Mouse (Mus musculus): ENCODE measurements around the gene Inmt. TPM values are rescaled to one million over a fixed set of nuclear protein-coding genes. Genes with fewer than 3 reads are reported as not detected.
"Not testable (repeated sequence)": the region's sequence is repeated elsewhere in the genome, so short reads cannot be mapped to it uniquely, and the experiment has no call there.

Inmt gene
- polyA plus RNA-seq, 1 experiment from 2014 or later: 0.28 TPM

GRCm38 (mm10) chr6:55199047-55199446 lies 24.2 kb upstream of the Inmt start:
- WGBS: 92% methylated on average over 3 of the region's 3 CpGs
- no peak overlapping the region for H3K27ac ChIP-seq (ENCODE audit: low read length)
- no peaks in the 10 kb centered on the region for H3K27me3 ChIP-seq (ENCODE audit: control insufficient read depth, insufficient read depth, low read length)
- 0 out of 2 replicates have a peak, but pooled peaks cover 8% of the 10 kb centered on the region for H3K4me1 ChIP-seq (ENCODE audit: control insufficient read depth, insufficient read depth, low read length)
- no peaks in the 10 kb centered on the region for H3K9me3 ChIP-seq (replicated peaks; ENCODE audit: control insufficient read depth, low read length)
- no peak overlapping the region for H3K9ac ChIP-seq (ENCODE audit: low read length)
- ATAC-seq (ENCODE audit: insufficient read depth, low FRiP score): no peak
- no peak overlapping the region for H3K4me2 ChIP-seq (ENCODE audit: low read depth, low read length)
- H3K4me3 ChIP-seq (replicated peaks; ENCODE audit: low read length): no peak overlapping the region
- H3K36me3 ChIP-seq (ENCODE audit: control insufficient read depth, insufficient read depth, low read length): no peaks in the 10 kb centered on the region

GRCm38 (mm10) chr6:55193171-55193570 lies 18.3 kb upstream of the Inmt start:
- Histone ChIP-seq H3K36me3 (ENCODE audit: control insufficient read depth, insufficient read depth, low read length) (no peaks in the 10 kb centered on the region), H3K27ac (ENCODE audit: low read length) (no peak overlapping the region), H3K4me1 (ENCODE audit: control insufficient read depth, insufficient read depth, low read length) (no peaks in the 10 kb centered on the region), H3K27me3 (ENCODE audit: control insufficient read depth, insufficient read depth, low read length) (no peaks in the 10 kb centered on the region), H3K9ac (ENCODE audit: low read length) (no peak overlapping the region), H3K9me3 (replicated peaks; ENCODE audit: control insufficient read depth, low read length) (no peaks in the 10 kb centered on the region), H3K4me3 (replicated peaks; ENCODE audit: low read length) (no peak overlapping the region), H3K4me2 (ENCODE audit: low read depth, low read length) (no peak overlapping the region)
- WGBS: 88% methylated on average over 3 of the region's 3 CpGs
- ATAC-seq (ENCODE audit: insufficient read depth, low FRiP score): no peak

GRCm38 (mm10) chr6:55191537-55191936 lies 16.7 kb upstream of the Inmt start:
- Histone ChIP-seq H3K27ac (ENCODE audit: low read length) (no peak overlapping the region), H3K4me3 (replicated peaks; ENCODE audit: low read length) (no peak overlapping the region), H3K4me1 (ENCODE audit: control insufficient read depth, insufficient read depth, low read length) (no peaks in the 10 kb centered on the region), H3K9ac (ENCODE audit: low read length) (no peak overlapping the region), H3K4me2 (ENCODE audit: low read depth, low read length) (no peak overlapping the region), H3K9me3 (replicated peaks; ENCODE audit: control insufficient read depth, low read length) (no peaks in the 10 kb centered on the region), H3K27me3 (ENCODE audit: control insufficient read depth, insufficient read depth, low read length) (no peaks in the 10 kb centered on the region), H3K36me3 (ENCODE audit: control insufficient read depth, insufficient read depth, low read length) (no peaks in the 10 kb centered on the region)
- ATAC-seq (ENCODE audit: insufficient read depth, low FRiP score): no peak
- WGBS: 40% methylated on average over 4 of the region's 4 CpGs

GRCm38 (mm10) chr6:55189406-55189805 lies 14.6 kb upstream of the Inmt start:
- no peak for ATAC-seq (ENCODE audit: insufficient read depth, low FRiP score)
- no peak overlapping the region for H3K9ac ChIP-seq (ENCODE audit: low read length)
- H3K27ac ChIP-seq (ENCODE audit: low read length): no peak overlapping the region
- H3K27me3 ChIP-seq (ENCODE audit: control insufficient read depth, insufficient read depth, low read length): no peaks in the 10 kb centered on the region
- no peak overlapping the region for H3K4me3 ChIP-seq (replicated peaks; ENCODE audit: low read length)
- H3K4me2 ChIP-seq (ENCODE audit: low read depth, low read length): no peak overlapping the region
- no peaks in the 10 kb centered on the region for H3K36me3 ChIP-seq (ENCODE audit: control insufficient read depth, insufficient read depth, low read length)
- no peaks in the 10 kb centered on the region for H3K4me1 ChIP-seq (ENCODE audit: control insufficient read depth, insufficient read depth, low read length)
- H3K9me3 ChIP-seq (replicated peaks; ENCODE audit: control insufficient read depth, low read length): no peaks in the 10 kb centered on the region

GRCm38 (mm10) chr6:55187827-55188226 lies 13.0 kb upstream of the Inmt start:
- H3K27ac ChIP-seq (ENCODE audit: low read length); H3K27me3 ChIP-seq (ENCODE audit: control insufficient read depth, insufficient read depth, low read length); H3K9ac ChIP-seq (ENCODE audit: low read length); H3K9me3 ChIP-seq (replicated peaks; ENCODE audit: control insufficient read depth, low read length); H3K36me3 ChIP-seq (ENCODE audit: control insufficient read depth, insufficient read depth, low read length); H3K4me3 ChIP-seq (replicated peaks; ENCODE audit: low read length); H3K4me1 ChIP-seq (ENCODE audit: control insufficient read depth, insufficient read depth, low read length); ATAC-seq (ENCODE audit: insufficient read depth, low FRiP score); H3K4me2 ChIP-seq (ENCODE audit: low read depth, low read length): not testable (repeated sequence)
- WGBS: 94% methylated on average over 17 of the region's 17 CpGs

GRCm38 (mm10) chr6:55182655-55183430 lies 8.0 kb upstream of the Inmt start:
- H3K36me3 ChIP-seq (ENCODE audit: control insufficient read depth, insufficient read depth, low read length): no peaks in the 10 kb centered on the region
- no peaks in the 10 kb centered on the region for H3K4me1 ChIP-seq (ENCODE audit: control insufficient read depth, insufficient read depth, low read length)
- no peak overlapping the region for H3K9ac ChIP-seq (ENCODE audit: low read length)
- H3K9me3 ChIP-seq (replicated peaks; ENCODE audit: control insufficient read depth, low read length): no peaks in the 10 kb centered on the region
- no peak for ATAC-seq (ENCODE audit: insufficient read depth, low FRiP score)
- H3K27ac ChIP-seq (ENCODE audit: low read length): no peak overlapping the region
- H3K27me3 ChIP-seq (ENCODE audit: control insufficient read depth, insufficient read depth, low read length): no peaks in the 10 kb centered on the region
- no peak overlapping the region for H3K4me3 ChIP-seq (replicated peaks; ENCODE audit: low read length)
- no peak overlapping the region for H3K4me2 ChIP-seq (ENCODE audit: low read depth, low read length)
- 65% methylated on average over 1 of the region's 1 CpGs for WGBS

- H3K9me3 ChIP-seq (replicated peaks; ENCODE audit: control insufficient read depth, low read length): no peaks in the 10 kb centered on the region
- ATAC-seq (ENCODE audit: insufficient read depth, low FRiP score): no peak
Observed at GRCm38 (mm10) chr6:55179560-55179959, 4.7 kb upstream of the Inmt start.

GRCm38 (mm10) chr6:55177060-55177732 lies 2.4 kb upstream of the Inmt start:
- no peaks in the 10 kb centered on the region for H3K27me3 ChIP-seq (ENCODE audit: control insufficient read depth, insufficient read depth, low read length)
- H3K27ac ChIP-seq (ENCODE audit: low read length): no peak overlapping the region
- no peak overlapping the region for H3K4me2 ChIP-seq (ENCODE audit: low read depth, low read length)
- H3K9me3 ChIP-seq (replicated peaks; ENCODE audit: control insufficient read depth, low read length): no peaks in the 10 kb centered on the region
- H3K36me3 ChIP-seq (ENCODE audit: control insufficient read depth, insufficient read depth, low read length): no peaks in the 10 kb centered on the region
- H3K4me3 ChIP-seq (replicated peaks; ENCODE audit: low read length): no peak overlapping the region
- H3K9ac ChIP-seq (ENCODE audit: low read length): no peak overlapping the region
- 36% methylated on average over 12 of the region's 12 CpGs for WGBS
- ATAC-seq (ENCODE audit: insufficient read depth, low FRiP score): no peak
- no peaks in the 10 kb centered on the region for H3K4me1 ChIP-seq (ENCODE audit: control insufficient read depth, insufficient read depth, low read length)

More at GRCm38 (mm10) chr6:55179560-55179959, 4.7 kb upstream of the Inmt start:
- Histone ChIP-seq H3K4me2 (ENCODE audit: low read depth, low read length) (no peak overlapping the region), H3K36me3 (ENCODE audit: control insufficient read depth, insufficient read depth, low read length) (no peaks in the 10 kb centered on the region), H3K27me3 (ENCODE audit: control insufficient read depth, insufficient read depth, low read length) (no peaks in the 10 kb centered on the region), H3K4me3 (replicated peaks; ENCODE audit: low read length) (no peak overlapping the region), H3K4me1 (ENCODE audit: control insufficient read depth, insufficient read depth, low read length) (no peaks in the 10 kb centered on the region), H3K9ac (ENCODE audit: low read length) (no peak overlapping the region), H3K27ac (ENCODE audit: low read length) (no peak overlapping the region)
- 73% methylated on average over 7 of the region's 7 CpGs for WGBS

GRCm38 (mm10) chr6:55175892-55176291 lies 1.0 kb upstream of the Inmt start:
- no peaks in the 10 kb centered on the region for H3K36me3 ChIP-seq (ENCODE audit: control insufficient read depth, insufficient read depth, low read length)
- H3K4me3 ChIP-seq (replicated peaks; ENCODE audit: low read length): no peak overlapping the region
- 20% methylated on average over 5 of the region's 5 CpGs for WGBS
- no peak overlapping the region for H3K9ac ChIP-seq (ENCODE audit: low read length)
- H3K27ac ChIP-seq (ENCODE audit: low read length): no peak overlapping the region
- no peaks in the 10 kb centered on the region for H3K27me3 ChIP-seq (ENCODE audit: control insufficient read depth, insufficient read depth, low read length)
- no peak for ATAC-seq (ENCODE audit: insufficient read depth, low FRiP score)
- H3K9me3 ChIP-seq (replicated peaks; ENCODE audit: control insufficient read depth, low read length): no peaks in the 10 kb centered on the region
- H3K4me1 ChIP-seq (ENCODE audit: control insufficient read depth, insufficient read depth, low read length): no peaks in the 10 kb centered on the region
- H3K4me2 ChIP-seq (ENCODE audit: low read depth, low read length): no peak overlapping the region
